Mouse (Mus musculus) frontal cortex, postnatal 36 days (tissue): ENCODE results near the gene Aspscr1.
"Not testable (repeated sequence)": the region's sequence is repeated elsewhere in the genome, so short reads cannot be mapped to it uniquely, and the experiment has no call there.

ENCODE experiments used
- DNase-seq, 2 experiments: peaks; one replicate each; pipeline ENCODE4 v3.0.0; 2022; ENCODE audit warnings: low spot score in 2 of 2

Aspscr1 gene

DNA sequence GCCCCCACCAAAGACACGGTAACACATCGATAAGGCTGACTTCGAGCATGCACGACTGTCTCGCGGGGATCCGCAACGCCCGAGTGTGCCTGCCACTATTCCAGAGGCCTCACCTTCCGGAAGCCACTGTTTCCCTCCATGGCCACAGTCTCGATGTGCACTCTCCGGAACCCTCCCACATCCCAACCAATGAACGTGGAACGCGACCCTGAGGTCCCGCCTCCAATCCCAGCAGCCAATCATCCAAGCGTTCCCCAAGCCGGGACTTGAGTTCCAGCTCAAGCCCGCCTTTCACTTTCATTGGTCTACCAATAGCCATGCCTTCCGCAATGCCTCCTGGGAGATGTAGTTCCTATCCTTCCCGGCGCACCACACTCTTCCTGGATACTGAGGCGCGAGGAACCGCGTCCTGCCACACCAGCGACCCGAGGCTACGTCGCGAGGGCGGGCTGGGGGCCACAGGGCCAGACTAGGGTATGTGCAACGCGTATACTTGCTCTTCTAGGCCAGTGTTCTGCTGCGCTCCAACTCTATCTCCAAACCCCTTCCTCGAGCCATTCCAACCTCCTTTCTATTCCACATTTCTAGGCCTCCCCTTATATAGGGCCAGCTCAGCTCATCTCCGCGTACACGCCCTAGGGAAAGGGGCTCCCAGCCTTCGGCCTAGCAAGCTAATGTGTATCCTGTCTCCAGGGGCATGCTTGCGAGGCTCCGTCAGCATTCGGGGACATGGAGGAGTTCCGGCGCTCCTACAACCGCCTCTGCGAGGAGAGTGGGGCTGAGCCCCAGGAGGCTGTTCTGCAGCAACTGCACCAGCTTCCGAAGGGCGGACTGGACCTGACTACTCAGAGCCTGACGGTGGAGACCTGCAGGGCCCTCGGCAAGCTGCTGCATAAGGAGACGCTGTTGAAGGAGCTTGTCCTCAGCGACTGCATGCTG, 41.1 kb downstream of the Aspscr1 start, which contains the start of the genes Cenpx and Lrrc45:
TSS of gene Cenpx (minus strand) at position 159 of the 939 bp plus-strand sequence.
TSS of gene Lrrc45 (plus strand) at position 346 of the 939 bp plus-strand sequence.
- DNase-seq: peak; percentile 97 to 98

DNA sequence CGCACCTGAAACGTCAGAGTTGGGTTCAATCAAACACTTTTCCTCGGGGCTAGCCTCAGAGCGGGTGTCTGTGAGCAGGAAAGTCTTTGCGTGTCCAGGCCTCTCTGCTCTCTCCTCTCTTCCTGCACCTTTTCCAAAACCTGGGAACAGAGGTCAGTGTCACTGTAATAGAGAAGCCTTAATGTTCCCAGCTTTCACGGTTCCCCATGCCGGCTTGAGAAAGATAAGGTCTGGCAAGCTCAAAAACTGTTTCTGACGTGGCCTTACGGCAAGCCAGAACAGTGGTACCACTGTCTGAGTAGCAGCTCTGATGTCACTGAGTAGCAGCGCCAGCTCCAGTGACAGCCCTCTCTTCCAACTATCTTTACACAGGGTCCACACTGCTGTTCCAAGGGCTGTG, 41.8 kb downstream of the Aspscr1 start:
- DNase-seq: no peak

DNA sequence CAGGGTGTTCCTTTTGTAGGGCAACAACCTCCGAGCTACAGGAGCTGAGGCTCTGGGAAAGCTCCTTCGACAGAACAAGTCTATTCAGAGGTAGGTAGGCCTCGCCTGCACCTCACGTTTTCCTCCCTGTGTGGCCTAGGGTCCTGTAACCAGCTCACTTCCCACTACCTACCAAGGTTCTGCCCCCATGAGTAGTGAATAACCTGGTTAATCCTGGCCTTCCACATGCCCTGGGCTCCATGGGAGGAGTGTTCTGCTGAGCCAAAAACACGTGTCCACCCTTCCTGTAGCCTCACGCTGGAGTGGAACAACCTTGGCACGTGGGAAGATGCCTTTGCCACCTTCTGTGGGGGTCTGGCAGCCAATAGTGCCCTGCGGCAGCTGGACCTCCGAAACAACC, 42.4 kb downstream of the Aspscr1 start:
- no peak for DNase-seq

GRCm38 (mm10) chr11:120719242-120719641, 46.5 kb downstream of the Aspscr1 start:
- DNase-seq: no peak

- DNase-seq: no peak
Observed at GRCm38 (mm10) chr11:120719841-120720376, 47.1 kb downstream of the Aspscr1 start.

DNA sequence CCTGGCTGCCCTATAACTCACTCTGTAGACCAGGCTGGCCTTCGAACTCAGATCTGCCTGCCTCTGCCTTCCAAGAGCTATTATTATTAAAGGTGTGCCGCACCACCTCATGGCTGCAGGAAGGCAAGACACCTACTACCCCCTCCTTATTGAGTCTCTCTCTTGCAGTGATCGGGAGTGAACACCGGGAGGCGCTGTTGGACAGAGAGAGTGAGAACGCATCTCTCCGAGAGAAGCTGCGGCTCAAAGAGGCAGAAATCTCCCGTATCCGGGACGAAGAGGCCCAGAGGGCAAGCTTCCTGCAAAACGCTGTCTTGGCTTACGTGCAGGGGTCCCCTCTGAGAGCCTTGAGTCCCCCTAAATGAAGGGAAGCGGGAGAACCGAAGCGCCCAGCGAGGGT, 47.7 kb downstream of the Aspscr1 start:
- DNase-seq: peak; percentile 82 to 91

DNA sequence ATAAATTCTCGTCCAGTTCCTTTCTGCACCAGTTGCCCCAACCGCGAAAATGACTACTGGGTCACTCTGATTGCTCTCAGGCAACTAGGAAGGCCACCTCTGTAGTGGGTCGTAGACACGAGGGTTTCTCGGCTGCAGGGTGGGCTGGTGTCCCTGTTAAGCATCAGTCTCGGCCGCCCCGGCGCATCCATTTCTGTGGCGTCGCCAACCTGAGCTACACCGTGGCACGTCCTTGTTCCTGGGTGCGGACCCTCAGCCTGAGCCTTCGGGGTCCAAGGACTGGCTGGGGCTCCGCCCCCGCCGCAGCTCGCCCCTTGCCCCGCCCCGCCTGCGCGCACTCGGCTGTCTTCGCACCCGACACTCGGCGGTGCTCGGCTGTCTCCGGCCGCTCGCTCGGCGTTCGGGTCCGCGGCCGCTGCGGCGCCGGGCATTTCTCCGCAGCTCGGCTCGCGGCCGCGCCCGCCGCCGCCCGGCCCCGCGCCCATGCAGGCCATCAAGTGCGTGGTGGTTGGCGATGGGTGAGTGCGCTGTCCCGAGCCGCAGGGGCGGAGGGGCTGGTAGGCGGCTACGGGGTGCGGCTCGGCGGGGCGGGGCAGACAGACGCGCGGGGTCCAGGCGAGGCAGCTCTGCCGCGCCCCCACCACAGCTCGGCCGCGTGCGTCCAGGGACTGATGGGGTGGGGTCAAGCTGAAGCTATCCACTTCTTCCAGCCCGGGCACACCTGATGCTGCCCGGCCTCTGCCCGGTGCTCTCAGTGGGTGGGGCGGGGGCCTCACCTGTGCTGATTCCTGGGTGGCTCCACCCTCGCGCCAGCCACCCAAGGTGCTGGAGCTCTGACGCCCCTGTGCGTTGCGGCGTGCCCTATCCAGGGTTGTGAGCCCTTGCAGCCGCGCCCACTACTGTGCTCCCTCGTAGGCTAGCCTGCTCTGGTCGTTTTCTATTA, 48.6 kb downstream of the Aspscr1 start, which contains the start of gene Rac3:
TSS of gene Rac3 (plus strand) at position 347 of the 943 bp plus-strand sequence.
- DNase-seq: peak; percentile 48 to 59

- no peak for DNase-seq
Observed at GRCm38 (mm10) chr11:120722067-120722630, 49.4 kb downstream of the Aspscr1 start.

DNA sequence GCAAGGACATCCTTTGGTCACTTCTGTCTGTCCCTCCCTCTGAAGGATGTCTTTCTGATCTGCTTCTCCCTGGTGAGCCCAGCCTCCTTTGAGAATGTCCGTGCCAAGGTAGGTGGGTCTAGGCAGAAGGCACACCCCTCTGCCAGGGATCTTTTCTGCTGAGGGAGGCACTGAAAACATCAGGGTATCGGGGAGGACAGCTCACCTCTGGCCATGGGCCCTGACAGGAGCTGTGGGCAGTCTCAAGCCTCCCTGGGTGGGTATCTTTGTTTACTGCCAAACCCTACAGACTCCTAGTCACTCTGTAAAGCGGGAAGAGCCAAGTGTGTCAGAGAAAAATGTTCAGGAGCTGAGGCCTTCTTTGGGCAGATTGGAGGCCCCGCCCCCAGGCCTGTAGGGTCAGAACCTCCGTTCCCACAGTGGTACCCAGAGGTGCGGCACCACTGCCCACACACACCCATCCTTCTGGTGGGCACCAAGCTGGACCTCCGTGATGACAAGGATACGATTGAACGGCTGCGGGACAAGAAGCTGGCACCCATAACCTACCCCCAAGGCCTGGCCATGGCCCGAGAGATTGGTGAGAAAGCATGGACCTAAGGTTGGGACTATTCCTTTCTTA, 50.1 kb downstream of the Aspscr1 start:
- DNase-seq: no peak

- no peak for DNase-seq
Observed at GRCm38 (mm10) chr11:120723509-120723908, 50.7 kb downstream of the Aspscr1 start.

DNA sequence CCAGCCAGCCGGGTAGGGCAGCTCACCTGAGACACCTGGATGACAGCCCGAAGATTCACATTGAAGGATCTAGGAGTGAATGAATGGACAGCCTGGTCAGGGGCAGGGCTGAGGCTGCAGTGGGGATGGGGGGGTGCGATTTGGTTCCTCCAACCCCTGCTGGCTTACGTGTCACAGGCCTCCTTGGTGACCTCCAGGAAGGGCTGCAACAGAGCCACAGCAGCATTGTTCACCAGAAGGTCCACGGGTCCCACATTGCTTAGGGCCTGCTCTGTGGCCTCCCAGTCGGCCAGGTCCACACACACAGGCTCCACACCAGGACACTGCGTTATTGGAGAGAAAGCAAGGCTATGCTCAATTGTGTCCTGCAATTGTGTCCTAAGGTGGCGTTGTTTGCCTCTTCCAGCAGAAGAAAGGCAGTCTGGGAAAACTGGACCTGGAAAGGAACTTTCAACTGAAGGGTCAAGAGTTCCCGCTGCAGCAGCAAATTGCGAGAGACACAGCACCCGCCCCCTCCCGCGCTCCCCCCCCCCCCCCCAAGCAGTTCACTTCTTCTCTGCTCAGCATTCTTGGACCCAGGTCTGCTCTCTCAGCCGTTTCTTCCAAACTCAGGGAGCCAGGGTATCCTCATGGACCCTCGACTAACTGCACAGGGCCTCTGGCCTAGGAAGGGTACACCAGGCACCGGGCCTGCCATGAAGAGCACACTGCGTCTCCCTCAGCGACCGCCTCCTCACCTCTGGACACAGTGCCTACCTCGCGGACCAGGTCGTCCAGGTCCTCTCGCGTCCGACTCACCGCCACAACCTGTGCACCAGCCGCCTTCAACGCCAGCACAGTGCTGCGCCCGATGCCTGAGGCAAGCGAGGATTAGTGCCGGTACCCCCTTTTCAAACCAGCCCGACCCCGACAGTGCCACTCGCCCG, 53.7 kb downstream of the Aspscr1 start:
- no peak for DNase-seq

GRCm38 (mm10) chr11:120727169-120727527, 54.4 kb downstream of the Aspscr1 start, which contains the start of gene Dcxr:
Gene Dcxr, minus strand, starts transcription at chr11:120727281.
- DNase-seq: peak; percentile 54 to 71

DNA sequence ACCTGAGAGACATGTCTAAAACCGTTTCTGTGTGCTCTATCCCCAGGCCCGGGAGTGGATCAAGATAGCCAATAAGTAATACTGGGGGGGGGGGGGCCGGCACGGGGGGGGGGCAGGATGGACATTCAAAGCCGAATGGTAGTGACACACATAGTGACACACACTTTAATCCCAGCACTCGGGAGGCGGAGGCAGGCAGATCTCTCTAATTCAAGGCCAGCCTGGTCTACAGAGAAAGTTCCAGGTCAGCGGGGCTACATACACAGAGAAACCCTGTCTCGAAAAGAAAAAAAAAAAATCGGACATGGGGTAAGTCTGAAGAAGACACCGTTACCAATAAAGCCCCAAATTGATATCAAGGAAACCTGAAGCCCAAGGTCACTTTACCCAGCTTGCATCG, 54.8 kb downstream of the Aspscr1 start:
- no peak for DNase-seq

DNA sequence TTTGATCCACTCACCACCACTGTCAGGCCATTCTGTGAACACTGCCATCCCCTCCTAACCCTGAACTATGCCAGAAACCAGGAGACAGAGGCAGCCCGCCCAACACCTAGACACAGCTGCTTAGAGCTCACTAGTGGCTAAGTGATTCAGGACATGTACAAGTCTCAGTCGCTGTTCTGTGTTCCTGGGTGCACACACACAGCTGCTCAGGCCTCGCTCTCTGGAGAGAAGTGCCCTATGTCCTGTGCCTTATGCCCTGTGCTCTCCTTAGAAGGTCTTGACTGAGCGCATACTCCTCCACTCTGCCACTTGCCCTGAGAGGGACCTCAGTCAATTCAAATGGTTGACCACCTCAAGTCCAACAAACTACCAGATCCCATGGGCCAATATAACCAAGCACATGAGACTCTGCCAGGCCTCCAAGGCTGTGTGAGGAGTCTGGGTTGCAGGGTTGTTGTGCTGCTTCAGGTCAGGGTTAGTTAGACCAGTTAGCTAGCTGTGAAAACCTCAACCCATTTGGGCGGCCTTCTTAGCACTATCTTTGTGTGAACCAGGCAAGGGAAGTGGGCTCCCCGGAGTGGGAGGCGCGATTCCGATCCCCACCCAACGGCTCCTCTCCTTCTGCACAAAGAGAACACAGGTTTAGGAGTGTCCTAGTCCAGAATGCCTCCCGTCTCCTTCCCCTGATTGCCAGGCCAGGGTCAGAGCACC, 55.9 kb downstream of the Aspscr1 start:
- no peak for DNase-seq

DNA sequence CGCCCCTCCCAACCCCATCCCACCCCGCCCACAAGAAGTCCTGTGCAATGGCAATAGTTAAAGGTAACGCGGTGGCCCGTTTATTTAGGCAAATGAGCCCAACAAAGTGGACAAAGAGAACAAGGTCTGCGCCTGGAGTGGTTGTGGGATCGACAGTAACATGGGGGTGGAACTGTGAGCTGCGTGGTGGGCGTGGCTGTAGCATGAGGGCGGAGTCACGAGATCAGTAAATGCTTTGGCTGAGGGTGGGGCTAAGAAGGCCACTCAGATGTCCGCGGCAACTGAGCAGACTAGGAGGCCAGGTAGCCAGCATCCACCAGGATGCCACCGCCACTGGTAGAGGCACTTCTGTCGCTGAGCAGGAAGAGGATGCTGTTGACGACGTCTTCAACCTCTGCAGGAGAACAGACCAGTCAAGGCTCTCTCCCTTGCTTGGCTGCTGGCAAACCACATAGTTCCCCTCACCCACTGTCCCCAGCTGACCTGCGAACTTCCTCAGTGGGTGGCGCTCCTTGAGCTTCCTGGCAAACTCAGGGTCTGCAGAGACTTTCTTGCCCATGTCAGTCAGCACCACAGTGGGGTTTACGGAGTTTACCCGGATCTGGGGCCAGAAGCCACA, 56.8 kb downstream of the Aspscr1 start:
- not testable (repeated sequence) for DNase-seq

GRCm38 (mm10) chr11:120730331-120730870, 57.6 kb downstream of the Aspscr1 start:
- DNase-seq: no peak

- no peak for DNase-seq
Observed at GRCm38 (mm10) chr11:120731395-120731794, 58.6 kb downstream of the Aspscr1 start.

- DNase-seq: no peak
Observed at GRCm38 (mm10) chr11:120731858-120732680, 59.3 kb downstream of the Aspscr1 start, which contains the start of gene Cbr2. Gene Cbr2, minus strand, starts transcription at chr11:120732114.
